Mouse (Mus musculus): Measurements from ENCODE around the gene Glipr1l2.
"Not testable (repeated sequence)": the region's sequence is repeated elsewhere in the genome, so short reads cannot be mapped to it uniquely, and the experiment has no call there.

Gene Glipr1l2

GRCm38 (mm10) chr10:112083157-112083556 is at the start of gene Glipr1l2:
TSS of gene Glipr1l2 (plus strand) at chr10:112083354.
- DNase-seq (ENCODE audit: low spot score in 2 of 2), result no peak

GRCm38 (mm10) chr10:112043523-112043922 is 39.6 kb upstream of the Glipr1l2 start:
- DNase-seq (ENCODE audit: low spot score in 2 of 2), result not testable (repeated sequence)

- DNase-seq (ENCODE audit: low spot score in 2 of 2), result peak; percentile 2
Measured at GRCm38 (mm10) chr10:112044283-112044682, 38.9 kb upstream of the Glipr1l2 start.

- no peak for DNase-seq (ENCODE audit: low spot score in 2 of 2)
Measured at GRCm38 (mm10) chr10:112051220-112051619, 31.9 kb upstream of the Glipr1l2 start.

- not testable (repeated sequence) for DNase-seq (ENCODE audit: low spot score in 2 of 2)
Measured at GRCm38 (mm10) chr10:112051956-112052355, 31.2 kb upstream of the Glipr1l2 start.

GRCm38 (mm10) chr10:112059702-112060582 is 23.2 kb upstream of the Glipr1l2 start, which contains the start of gene Glipr1l1:
TSS of gene Glipr1l1 (plus strand) at chr10:112060189.
- peak in 1 of 2 experiments; percentile 22 for DNase-seq (ENCODE audit: low spot score in 2 of 2)

GRCm38 (mm10) chr10:112060583-112060934 is 22.6 kb upstream of the Glipr1l2 start:
- DNase-seq (ENCODE audit: low spot score in 2 of 2), result not testable (repeated sequence)

- no peak for DNase-seq (ENCODE audit: low spot score in 2 of 2)
Measured at GRCm38 (mm10) chr10:112080044-112080443, 3.1 kb upstream of the Glipr1l2 start.

- peak; percentile 20 to 30 for DNase-seq (ENCODE audit: low spot score in 2 of 2)
Measured at GRCm38 (mm10) chr10:112105785-112106184, 22.6 kb downstream of the Glipr1l2 start.

- DNase-seq (ENCODE audit: low spot score in 2 of 2), result no peak
Measured at GRCm38 (mm10) chr10:112110401-112110800, 27.2 kb downstream of the Glipr1l2 start.

GRCm38 (mm10) chr10:112125090-112125489 is 41.9 kb downstream of the Glipr1l2 start:
- DNase-seq (ENCODE audit: low spot score in 2 of 2), result not testable (repeated sequence)

GRCm38 (mm10) chr10:112127682-112128230 is 44.6 kb downstream of the Glipr1l2 start:
- DNase-seq (ENCODE audit: low spot score in 2 of 2), result not testable (repeated sequence)

- no peak for DNase-seq (ENCODE audit: low spot score in 2 of 2)
Measured at GRCm38 (mm10) chr10:112132194-112132593, 49.0 kb downstream of the Glipr1l2 start.

- no peak for DNase-seq (ENCODE audit: low spot score in 2 of 2)
Measured at GRCm38 (mm10) chr10:112138050-112138870, 55.1 kb downstream of the Glipr1l2 start.

GRCm38 (mm10) chr10:112138871-112139430 is 55.8 kb downstream of the Glipr1l2 start:
- DNase-seq (ENCODE audit: low spot score in 2 of 2), result no peak

GRCm38 (mm10) chr10:112139834-112140233 is 56.7 kb downstream of the Glipr1l2 start:
- no peak for DNase-seq (ENCODE audit: low spot score in 2 of 2)

All from urinary bladder, postnatal 36 days (tissue).